Mouse (Mus musculus) thymus, adult 2 months (tissue): ENCODE results near the gene Dnmt1.

Experiments used
- CTCF ChIP-seq: fragments of 200-500 bp; IDR thresholded peaks from 2 replicates; pipeline ENCODE4 v1.5.1; 2012; ENCODE audit warnings: mild to moderate bottlenecking, control low read depth, low read length, moderate library complexity, borderline replicate concordance; ENCODE audit not compliant: control insufficient read depth, poor library complexity, insufficient read depth; ENCODE audit errors: extremely low read depth
- POLR2A ChIP-seq: fragments of 200-500 bp; IDR thresholded peaks from 2 replicates; pipeline ENCODE4 v1.6.1; 2012; ENCODE audit warnings: mild to moderate bottlenecking, low read length, control low read depth, moderate library complexity; ENCODE audit not compliant: control insufficient read depth, poor library complexity, insufficient read depth; ENCODE audit errors: extremely low read depth

DNA sequence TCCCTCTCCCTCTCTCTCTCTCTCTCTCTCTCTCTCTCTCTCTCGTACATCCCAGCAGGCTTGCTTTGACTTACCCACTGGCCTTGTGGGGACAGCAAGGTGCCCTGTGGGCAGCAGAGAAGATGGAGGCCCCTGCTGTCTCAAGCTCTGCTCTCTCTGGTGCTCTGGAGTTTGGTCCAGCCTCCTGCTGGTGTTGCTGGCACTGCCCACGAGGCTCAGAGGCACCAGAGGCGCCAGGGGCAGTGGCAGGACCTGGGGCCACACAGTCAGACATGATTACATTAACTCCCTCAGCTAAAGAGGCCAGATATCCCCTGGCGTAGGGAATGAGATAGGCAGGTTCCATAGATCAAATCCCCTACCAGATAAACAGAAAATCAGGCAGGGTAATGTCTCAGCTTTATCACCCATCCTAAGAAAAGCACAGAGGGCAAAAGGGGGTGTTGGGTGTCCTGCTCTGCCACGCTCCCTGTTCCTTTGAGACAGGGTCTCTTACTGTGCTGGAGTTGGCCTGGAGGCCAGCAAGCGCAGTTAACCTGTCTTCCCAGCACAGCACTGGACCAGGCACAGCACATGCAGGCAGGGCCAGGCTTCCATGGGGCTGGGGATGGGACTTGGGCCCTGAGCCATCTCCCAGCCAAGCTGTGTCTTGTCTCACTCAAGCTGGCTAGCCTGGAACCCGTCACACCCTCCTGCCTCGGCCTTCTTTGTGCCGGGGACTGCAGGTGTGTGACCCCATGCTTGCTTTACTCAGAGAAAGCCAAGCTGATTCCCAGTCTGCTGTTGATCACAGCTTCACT lies 83.2 kb downstream of the Dnmt1 start:
- no peak for TF ChIP-seq CTCF
- no peak for TF ChIP-seq POLR2A
